Mouse (Mus musculus): ENCODE data around the gene Ap3b1. TPM values are rescaled to one million over a fixed set of nuclear protein-coding genes. Genes with fewer than 3 reads are reported as not detected.

Gene Ap3b1
- total and polyA plus RNA-seq, 2 experiments from 2014 or later = 24.7 to 25.2 TPM

DNA sequence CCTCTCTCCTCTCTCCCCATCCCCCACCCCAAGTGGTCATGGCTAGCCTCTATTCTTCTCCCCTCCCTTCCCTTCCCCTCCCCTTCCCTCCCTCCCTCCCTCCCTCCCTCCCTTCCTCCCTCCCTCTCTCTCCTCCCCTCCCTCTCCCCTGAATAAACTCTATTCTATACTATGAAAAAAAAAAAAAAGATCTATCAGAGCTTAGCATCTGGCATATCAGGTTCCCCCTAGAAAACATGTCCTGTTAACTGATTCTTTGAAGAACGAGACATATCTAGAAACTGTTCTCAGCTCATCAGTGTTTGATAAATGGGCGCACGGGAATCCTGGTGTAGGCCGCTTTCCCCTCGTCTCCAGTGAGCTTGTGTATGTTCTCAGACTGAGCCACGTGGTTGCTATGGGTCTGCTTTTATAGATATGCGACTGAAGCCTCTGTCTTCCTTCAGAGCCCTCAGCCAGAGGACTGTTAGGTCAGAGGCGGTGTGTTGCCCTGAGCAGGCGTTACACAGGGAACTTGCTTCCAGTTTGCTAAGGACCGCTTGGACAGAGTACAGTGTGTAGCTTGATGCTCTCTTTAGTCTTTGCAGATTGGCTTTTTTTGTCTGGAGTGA, 154.5 kb downstream of the Ap3b1 start:
- no peak overlapping the region for H3K9ac ChIP-seq

DNA sequence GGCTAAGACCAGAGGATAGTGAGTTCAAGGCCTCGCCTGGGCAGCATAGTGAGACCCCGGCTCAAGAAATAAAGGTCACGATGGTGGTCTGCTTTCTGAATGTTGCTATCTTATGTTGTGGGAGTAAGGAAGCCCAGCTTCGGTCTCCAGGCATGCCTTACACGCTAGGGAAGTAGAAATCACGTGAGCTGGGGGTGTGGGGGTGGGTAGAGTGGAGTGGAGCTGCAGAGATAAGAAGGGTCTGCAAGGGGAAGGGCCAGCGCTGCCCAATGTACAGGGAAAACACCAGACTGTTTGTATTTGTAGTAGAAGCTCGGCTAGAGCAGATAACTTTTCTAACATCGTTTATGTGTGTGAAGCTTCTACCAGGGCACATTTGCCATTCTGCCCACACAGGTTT, 155.1 kb downstream of the Ap3b1 start:
- TF ChIP-seq CTCF (IDR thresholded peaks at IDR 0.05; ENCODE audit: low read depth) = no peak
- H3K4me1 ChIP-seq (ENCODE audit: insufficient read depth) = no peaks in the 10 kb centered on the region
- H3K36me3 ChIP-seq (ENCODE audit: insufficient read depth) = no peaks in the 10 kb centered on the region; the same call in 1 of the 2 replicates
- ATAC-seq (no peak), DNase-seq (no peak)
- H3K27ac ChIP-seq (ENCODE audit: low read depth, low read length) = no peak overlapping the region
- no peak overlapping the region for H3K4me3 ChIP-seq (ENCODE audit: low read depth, low read length)
- H3K27me3 ChIP-seq (ENCODE audit: insufficient read depth, low read length) = no peaks in the 10 kb centered on the region
- H3K9ac ChIP-seq = no peak overlapping the region
- no peaks in the 10 kb centered on the region for H3K9me3 ChIP-seq (ENCODE audit: low read length)
- no peak overlapping the region for H3K4me2 ChIP-seq (ENCODE audit: low read depth)
- WGBS = 90% methylated on average over 9 of the region's 9 CpGs

More for the DNA sequence above, 154.5 kb downstream of the Ap3b1 start:
- no peaks in the 10 kb centered on the region; the same call in 1 of the 2 replicates for H3K36me3 ChIP-seq (ENCODE audit: insufficient read depth)
- H3K4me1 ChIP-seq (ENCODE audit: insufficient read depth) = no peaks in the 10 kb centered on the region
- TF ChIP-seq CTCF (IDR thresholded peaks at IDR 0.05; ENCODE audit: low read depth) = no peak
- H3K27me3 ChIP-seq (ENCODE audit: insufficient read depth, low read length) = no peaks in the 10 kb centered on the region
- no peak overlapping the region for H3K27ac ChIP-seq (ENCODE audit: low read depth, low read length)
- H3K4me2 ChIP-seq (ENCODE audit: low read depth) = no peak overlapping the region
- 79% methylated on average over 10 of the region's 10 CpGs for WGBS
- ATAC-seq = no peak
- H3K9me3 ChIP-seq (ENCODE audit: low read length) = no peaks in the 10 kb centered on the region
- DNase-seq = no peak
- H3K4me3 ChIP-seq (ENCODE audit: low read depth, low read length) = no peak overlapping the region

DNA sequence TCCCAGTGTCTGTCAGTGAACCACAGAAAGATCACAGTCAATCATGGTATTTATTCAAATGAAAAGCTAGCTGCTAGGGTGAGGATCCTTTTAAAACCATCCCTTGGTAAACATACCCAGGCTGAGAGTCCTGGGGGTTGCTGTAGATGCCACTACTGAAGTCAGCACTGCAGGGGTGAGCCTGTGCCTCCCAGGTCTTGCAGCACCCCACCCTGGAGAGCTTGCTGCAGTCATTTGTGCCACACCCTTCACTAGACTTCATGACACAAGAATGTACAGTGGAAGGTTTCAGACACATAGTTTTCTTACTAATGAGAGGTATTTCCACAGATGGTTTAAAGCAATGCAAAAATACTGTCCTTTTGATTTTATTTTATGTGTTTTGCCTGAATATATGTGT, 156.2 kb downstream of the Ap3b1 start:
- no peak overlapping the region for H3K4me2 ChIP-seq (ENCODE audit: low read depth)
- H3K36me3 ChIP-seq (ENCODE audit: insufficient read depth) = no peaks in the 10 kb centered on the region; the same call in 1 of the 2 replicates
- DNase-seq (no peak), ATAC-seq (no peak)
- H3K4me3 ChIP-seq (ENCODE audit: low read depth, low read length) = no peak overlapping the region
- no peaks in the 10 kb centered on the region for H3K27me3 ChIP-seq (ENCODE audit: insufficient read depth, low read length)
- no peak overlapping the region for H3K9ac ChIP-seq
- no peaks in the 10 kb centered on the region for H3K9me3 ChIP-seq (ENCODE audit: low read length)
- no peaks in the 10 kb centered on the region for H3K4me1 ChIP-seq (ENCODE audit: insufficient read depth)
- H3K27ac ChIP-seq (ENCODE audit: low read depth, low read length) = no peak overlapping the region
- TF ChIP-seq CTCF (IDR thresholded peaks at IDR 0.05; ENCODE audit: low read depth) = no peak

DNA sequence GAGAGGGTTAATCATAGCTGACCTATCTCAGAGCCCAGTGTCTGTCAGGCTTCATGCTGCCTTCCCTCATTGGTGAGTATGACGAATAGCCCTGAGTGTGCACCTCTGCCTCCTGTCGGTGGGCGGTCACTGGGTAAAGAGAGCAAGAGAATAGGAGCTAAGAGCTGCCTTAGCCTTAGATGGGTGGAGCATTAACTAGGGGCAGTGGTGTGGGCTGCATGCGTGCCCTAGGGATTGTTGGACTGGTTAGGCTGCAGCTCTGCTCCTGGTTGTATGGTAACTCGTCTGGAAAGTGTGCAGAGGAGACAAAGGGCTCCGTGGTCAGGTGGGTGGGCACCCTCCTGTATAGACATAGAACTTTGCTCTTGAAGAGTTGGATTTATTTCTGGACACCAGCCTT, 157.8 kb downstream of the Ap3b1 start:
- DNase-seq = no peak
- TF ChIP-seq CTCF (IDR thresholded peaks at IDR 0.05; ENCODE audit: low read depth) = no peak
- no peaks in the 10 kb centered on the region for H3K9me3 ChIP-seq (ENCODE audit: low read length)
- H3K27me3 ChIP-seq (ENCODE audit: insufficient read depth, low read length) = no peaks in the 10 kb centered on the region
- ATAC-seq = no peak
- no peak overlapping the region for H3K4me3 ChIP-seq (ENCODE audit: low read depth, low read length)
- H3K27ac ChIP-seq (ENCODE audit: low read depth, low read length) = no peak overlapping the region
- WGBS = 81% methylated on average over 6 of the region's 6 CpGs
- no peaks in the 10 kb centered on the region for H3K4me1 ChIP-seq (ENCODE audit: insufficient read depth)
- H3K36me3 ChIP-seq (ENCODE audit: insufficient read depth) = no peaks in the 10 kb centered on the region; the same call in 1 of the 2 replicates
- H3K4me2 ChIP-seq (ENCODE audit: low read depth) = no peak overlapping the region
- no peak overlapping the region for H3K9ac ChIP-seq

DNA sequence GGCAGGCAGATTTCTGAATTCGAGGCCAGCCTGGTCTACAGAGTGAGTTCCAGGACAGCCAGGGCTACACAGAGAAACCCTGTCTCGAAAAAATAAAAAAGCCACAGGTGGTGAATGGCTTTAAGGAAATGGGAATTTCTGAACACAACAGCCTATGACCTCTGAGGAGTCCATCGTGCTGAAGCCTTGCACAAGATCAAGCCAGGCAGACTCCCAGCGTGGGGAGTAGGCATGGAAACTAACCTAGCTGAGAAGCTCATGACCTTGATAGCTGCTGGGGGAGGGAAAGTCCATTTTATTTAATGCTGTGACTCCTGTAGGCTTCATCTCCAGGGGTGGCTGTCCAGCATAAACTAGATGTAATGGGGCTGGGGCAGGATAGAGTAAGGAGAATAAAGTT, 159.4 kb downstream of the Ap3b1 start:
- no peak overlapping the region for H3K4me3 ChIP-seq (ENCODE audit: low read depth, low read length)
- WGBS = 100% methylated on average over 4 of the region's 4 CpGs
- TF ChIP-seq CTCF (IDR thresholded peaks at IDR 0.05; ENCODE audit: low read depth) = no peak
- H3K36me3 ChIP-seq (ENCODE audit: insufficient read depth) = no peaks in the 10 kb centered on the region; the same call in 1 of the 2 replicates
- no peaks in the 10 kb centered on the region for H3K9me3 ChIP-seq (ENCODE audit: low read length)
- H3K9ac ChIP-seq = no peak overlapping the region
- DNase-seq = no peak
- H3K27me3 ChIP-seq (ENCODE audit: insufficient read depth, low read length) = no peaks in the 10 kb centered on the region
- no peak overlapping the region for H3K4me2 ChIP-seq (ENCODE audit: low read depth)
- no peak for ATAC-seq
- H3K27ac ChIP-seq (ENCODE audit: low read depth, low read length) = no peak overlapping the region
- no peaks in the 10 kb centered on the region for H3K4me1 ChIP-seq (ENCODE audit: insufficient read depth)

DNA sequence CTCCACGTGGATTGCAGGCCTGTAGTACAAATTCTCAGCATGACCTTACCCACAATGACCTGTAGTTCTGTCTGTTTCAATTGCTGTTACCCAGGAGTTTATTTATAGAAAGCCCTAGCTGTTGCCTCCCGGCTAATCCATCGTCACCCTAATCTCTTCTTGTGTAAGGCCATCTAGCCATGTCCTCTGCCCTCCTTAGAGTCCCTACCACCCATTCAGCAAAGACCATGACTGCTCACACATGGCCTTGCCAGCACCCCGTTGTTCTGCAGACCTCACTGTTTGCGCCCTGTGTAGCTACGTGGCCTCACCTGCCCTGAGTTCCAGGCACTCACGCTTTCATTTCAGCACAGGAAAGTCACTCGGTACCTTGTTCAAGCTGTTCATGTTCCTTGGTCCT, 160.5 kb downstream of the Ap3b1 start:
- Histone ChIP-seq H3K9me3 (ENCODE audit: low read length) (no peaks in the 10 kb centered on the region), H3K4me3 (ENCODE audit: low read depth, low read length) (no peak overlapping the region), H3K4me2 (ENCODE audit: low read depth) (no peak overlapping the region), H3K27ac (ENCODE audit: low read depth, low read length) (no peak overlapping the region), H3K27me3 (ENCODE audit: insufficient read depth, low read length) (no peaks in the 10 kb centered on the region), H3K4me1 (ENCODE audit: insufficient read depth) (no peaks in the 10 kb centered on the region), H3K36me3 (ENCODE audit: insufficient read depth) (no peaks in the 10 kb centered on the region; the same call in 1 of the 2 replicates), H3K9ac (no peak overlapping the region)
- TF ChIP-seq CTCF (IDR thresholded peaks at IDR 0.05; ENCODE audit: low read depth) = no peak
- DNase-seq (no peak), ATAC-seq (no peak)
- WGBS = 89% methylated on average over 8 of the region's 8 CpGs

DNA sequence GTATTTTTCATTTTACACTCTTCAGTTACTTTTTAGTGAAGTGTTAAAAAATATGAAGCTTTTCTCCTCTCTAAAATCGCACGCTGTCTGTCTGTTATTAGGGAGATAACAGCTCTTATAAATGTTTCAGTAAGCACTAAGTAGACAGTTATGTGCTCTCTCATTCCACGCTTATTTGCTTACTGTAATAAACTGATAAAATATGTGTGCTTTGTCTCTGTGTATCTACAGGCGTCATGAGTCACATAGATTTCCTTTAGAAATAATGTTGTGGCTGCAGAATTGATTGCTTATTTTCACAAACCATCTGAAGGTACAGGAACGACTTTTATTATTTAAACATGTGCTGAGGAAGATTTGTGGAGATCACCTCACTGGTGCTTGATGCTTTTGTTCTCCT, 164.5 kb downstream of the Ap3b1 start:
- Histone ChIP-seq H3K4me3 (ENCODE audit: low read depth, low read length) (no peak overlapping the region), H3K9me3 (ENCODE audit: low read length) (no peaks in the 10 kb centered on the region), H3K36me3 (ENCODE audit: insufficient read depth) (no peaks in the 10 kb centered on the region), H3K9ac (no peak overlapping the region), H3K27ac (ENCODE audit: low read depth, low read length) (no peak overlapping the region), H3K4me1 (ENCODE audit: insufficient read depth) (no peaks in the 10 kb centered on the region), H3K27me3 (ENCODE audit: insufficient read depth, low read length) (no peaks in the 10 kb centered on the region), H3K4me2 (ENCODE audit: low read depth) (no peak overlapping the region)
- ATAC-seq (no peak), DNase-seq (no peak)
- 68% methylated on average over 5 of the region's 5 CpGs for WGBS
- no peak for TF ChIP-seq CTCF (IDR thresholded peaks at IDR 0.05; ENCODE audit: low read depth)
